Mouse (Mus musculus): ENCODE measurements around the gene St7. TPM values are rescaled to one million over a fixed set of nuclear protein-coding genes. Genes with fewer than 3 reads are reported as not detected.
A peak's percentile ranks its signal among the peaks of the same experiment; 100 is the strongest.

Gene St7
- polyA plus RNA-seq, 1 experiment from 2014 or later, result 54.5 TPM

DNA sequence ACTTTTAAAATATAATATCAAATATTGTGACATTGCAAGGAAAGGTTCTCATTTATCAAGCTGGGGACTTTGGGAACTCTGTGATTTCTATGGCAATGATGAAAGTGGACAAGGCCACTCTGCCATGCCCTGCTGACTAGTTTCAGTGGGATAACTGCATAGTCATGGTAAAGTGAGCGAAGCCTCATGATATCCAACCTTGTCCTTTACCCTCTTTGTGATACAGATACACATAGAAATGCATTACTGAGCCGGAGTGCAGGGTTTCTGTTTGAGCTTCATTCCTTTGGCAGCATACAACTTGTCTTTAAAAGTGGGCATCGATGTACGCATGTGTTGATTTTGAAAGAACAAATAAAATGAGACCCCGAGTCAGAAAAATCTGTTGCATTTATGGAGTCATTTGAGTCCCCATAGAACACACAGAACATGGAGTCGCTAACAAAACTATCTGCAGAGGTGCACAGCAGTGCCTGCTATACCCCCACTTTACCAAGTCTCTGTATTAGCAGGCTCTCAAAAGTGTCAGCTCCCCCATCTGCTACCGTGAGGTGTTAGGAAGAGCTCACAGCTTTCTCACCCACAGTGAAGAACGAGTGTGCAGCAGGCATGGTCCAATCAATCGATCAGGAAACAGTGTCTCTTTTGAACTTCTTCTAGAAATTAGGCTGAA, 77.4 kb downstream of the St7 start:
- Histone ChIP-seq H3K9ac (peak overlapping the region; percentile 20; the same call in 1 of the 2 replicates), H3K9me3 (ENCODE audit: control insufficient read depth, low read length) (no peaks in the 10 kb centered on the region), H3K4me2 (replicated peaks) (peak overlapping the region; percentile 30), H3K36me3 (replicated peaks; ENCODE audit: control insufficient read depth, insufficient read depth) (no peaks in the 10 kb centered on the region), H3K4me3 (replicated peaks; ENCODE audit: low read length) (no peak overlapping the region), H3K27me3 (ENCODE audit: control insufficient read depth, insufficient read depth, low read length) (no peaks in the 10 kb centered on the region), H3K27ac (no peak overlapping the region), H3K4me1 (replicated peaks; ENCODE audit: control insufficient read depth, insufficient read depth, low read length) (peaks cover 19% of the 10 kb centered on the region)
- no peak for ATAC-seq (ENCODE audit: low FRiP score)
- 74% methylated on average over 9 of the region's 9 CpGs for WGBS
- DNase-seq (ENCODE audit: low spot score), result no peak

GRCm38 (mm10) chr6:17770645-17771345, 78.1 kb downstream of the St7 start:
- DNase-seq (ENCODE audit: low spot score) (no peak), ATAC-seq (ENCODE audit: low FRiP score) (peak; percentile 64; the same call in 1 of the 2 replicates)
- no peak overlapping the region for H3K9ac ChIP-seq
- WGBS, result 27% methylated on average over 8 of the region's 8 CpGs
- H3K27ac ChIP-seq, result no peak overlapping the region
- H3K27me3 ChIP-seq (ENCODE audit: control insufficient read depth, insufficient read depth, low read length), result no peaks in the 10 kb centered on the region
- peaks cover 20% of the 10 kb centered on the region for H3K4me1 ChIP-seq (replicated peaks; ENCODE audit: control insufficient read depth, insufficient read depth, low read length)
- H3K36me3 ChIP-seq (replicated peaks; ENCODE audit: control insufficient read depth, insufficient read depth), result no peaks in the 10 kb centered on the region
- H3K4me2 ChIP-seq (replicated peaks), result peak overlapping the region; percentile 30
- no peak overlapping the region for H3K4me3 ChIP-seq (replicated peaks; ENCODE audit: low read length)
- no peaks in the 10 kb centered on the region for H3K9me3 ChIP-seq (ENCODE audit: control insufficient read depth, low read length)

GRCm38 (mm10) chr6:17771456-17771855, 78.7 kb downstream of the St7 start:
- DNase-seq (ENCODE audit: low spot score), result no peak
- H3K4me2 ChIP-seq (replicated peaks), result no peak overlapping the region
- H3K27ac ChIP-seq, result no peak overlapping the region
- ATAC-seq (ENCODE audit: low FRiP score), result no peak
- H3K4me1 ChIP-seq (replicated peaks; ENCODE audit: control insufficient read depth, insufficient read depth, low read length), result peaks cover 20% of the 10 kb centered on the region
- 77% methylated on average over 1 of the region's 1 CpGs for WGBS
- H3K4me3 ChIP-seq (replicated peaks; ENCODE audit: low read length), result no peak overlapping the region
- no peaks in the 10 kb centered on the region for H3K36me3 ChIP-seq (replicated peaks; ENCODE audit: control insufficient read depth, insufficient read depth)
- no peaks in the 10 kb centered on the region for H3K9me3 ChIP-seq (ENCODE audit: control insufficient read depth, low read length)
- H3K27me3 ChIP-seq (ENCODE audit: control insufficient read depth, insufficient read depth, low read length), result no peaks in the 10 kb centered on the region
- no peak overlapping the region for H3K9ac ChIP-seq

DNA sequence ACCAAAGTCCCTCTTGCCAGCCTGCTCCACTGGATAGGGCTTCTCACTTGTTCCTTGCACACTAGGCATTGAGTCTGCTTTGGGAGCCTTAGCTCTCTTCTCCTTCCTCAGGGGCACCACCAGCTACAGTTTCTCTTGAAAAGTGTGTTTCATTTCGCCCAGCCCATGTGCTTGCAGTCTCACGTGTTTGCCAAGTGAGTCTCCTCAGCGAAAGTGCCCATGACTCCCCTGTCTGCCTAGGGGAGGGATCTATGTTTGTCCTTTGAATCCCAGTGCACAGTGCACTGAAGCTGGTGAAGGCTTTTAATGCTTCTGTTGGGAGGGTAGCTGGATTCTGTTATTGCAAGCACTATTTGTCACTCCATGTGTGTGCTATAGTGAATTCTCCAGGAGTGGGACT, 79.8 kb downstream of the St7 start:
- DNase-seq (ENCODE audit: low spot score), result no peak
- no peaks in the 10 kb centered on the region for H3K36me3 ChIP-seq (replicated peaks; ENCODE audit: control insufficient read depth, insufficient read depth)

GRCm38 (mm10) chr6:17776041-17776440, 83.3 kb downstream of the St7 start:
- Histone ChIP-seq H3K36me3 (replicated peaks; ENCODE audit: control insufficient read depth, insufficient read depth) (no peaks in the 10 kb centered on the region), H3K4me2 (replicated peaks) (no peak overlapping the region), H3K9me3 (ENCODE audit: control insufficient read depth, low read length) (no peaks in the 10 kb centered on the region), H3K4me1 (replicated peaks; ENCODE audit: control insufficient read depth, insufficient read depth, low read length) (peaks cover 10% of the 10 kb centered on the region; the same call in 1 of the 2 replicates), H3K4me3 (replicated peaks; ENCODE audit: low read length) (no peak overlapping the region), H3K9ac (no peak overlapping the region), H3K27me3 (ENCODE audit: control insufficient read depth, insufficient read depth, low read length) (no peaks in the 10 kb centered on the region), H3K27ac (no peak overlapping the region)
- WGBS, result 68% methylated on average over 7 of the region's 7 CpGs
- no peak for ATAC-seq (ENCODE audit: low FRiP score)
- no peak for DNase-seq (ENCODE audit: low spot score)

More for the DNA sequence above, 79.8 kb downstream of the St7 start:
- ATAC-seq (ENCODE audit: low FRiP score), result no peak
- 81% methylated on average over 3 of the region's 3 CpGs for WGBS
- Histone ChIP-seq H3K4me1 (replicated peaks; ENCODE audit: control insufficient read depth, insufficient read depth, low read length) (peaks cover 20% of the 10 kb centered on the region), H3K4me2 (replicated peaks) (no peak overlapping the region), H3K27me3 (ENCODE audit: control insufficient read depth, insufficient read depth, low read length) (no peaks in the 10 kb centered on the region), H3K4me3 (replicated peaks; ENCODE audit: low read length) (no peak overlapping the region), H3K9ac (no peak overlapping the region), H3K9me3 (ENCODE audit: control insufficient read depth, low read length) (no peaks in the 10 kb centered on the region), H3K27ac (no peak overlapping the region)

DNA sequence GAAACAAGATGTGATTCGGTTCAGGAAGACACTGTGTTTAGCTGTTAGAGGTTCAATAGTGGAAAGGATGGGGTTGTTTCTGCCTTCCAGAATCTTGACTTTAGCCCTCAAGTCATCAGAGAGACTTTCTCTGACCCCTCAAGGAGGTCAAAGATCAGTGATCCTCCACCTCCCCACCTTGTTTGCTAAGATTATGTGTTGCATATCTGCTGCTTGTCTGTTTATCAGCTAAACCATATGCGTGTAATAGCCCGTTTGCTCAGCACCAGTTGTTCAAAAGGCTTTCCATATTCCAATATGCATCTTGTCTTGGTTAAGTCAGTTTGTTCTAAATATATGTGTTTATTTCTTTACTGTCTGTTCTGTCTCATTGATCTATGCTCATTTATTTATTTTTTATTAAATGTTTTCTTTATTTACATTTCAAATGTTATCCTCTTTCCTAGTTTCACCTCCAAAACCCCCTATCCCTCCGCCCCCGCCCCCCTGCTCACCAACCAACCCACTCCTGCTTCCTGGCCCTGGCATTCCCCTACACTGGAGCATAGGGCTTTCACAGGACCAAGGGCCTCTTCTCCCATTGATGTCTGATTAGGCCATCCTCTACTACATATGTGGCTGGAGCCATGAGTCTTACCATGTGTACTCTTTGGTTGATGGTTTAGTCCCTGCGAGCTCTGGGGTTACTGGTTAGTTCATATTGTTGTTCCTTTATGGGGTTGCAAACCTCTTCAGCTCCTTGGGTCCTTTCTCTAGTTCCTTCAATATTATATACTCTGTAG, 84.5 kb downstream of the St7 start:
- Histone ChIP-seq H3K4me2 (replicated peaks) (no peak overlapping the region), H3K36me3 (replicated peaks; ENCODE audit: control insufficient read depth, insufficient read depth) (no peaks in the 10 kb centered on the region), H3K4me1 (replicated peaks; ENCODE audit: control insufficient read depth, insufficient read depth, low read length) (0 out of 2 replicates have a peak, but pooled peaks cover 10% of the 10 kb centered on the region), H3K9ac (no peak overlapping the region), H3K9me3 (ENCODE audit: control insufficient read depth, low read length) (no peaks in the 10 kb centered on the region), H3K4me3 (replicated peaks; ENCODE audit: low read length) (no peak overlapping the region), H3K27ac (no peak overlapping the region), H3K27me3 (ENCODE audit: control insufficient read depth, insufficient read depth, low read length) (no peaks in the 10 kb centered on the region)
- ATAC-seq (ENCODE audit: low FRiP score) (no peak), DNase-seq (ENCODE audit: low spot score) (no peak)
- 96% methylated on average over 6 of the region's 6 CpGs for whole genome bisulfite sequencing

DNA sequence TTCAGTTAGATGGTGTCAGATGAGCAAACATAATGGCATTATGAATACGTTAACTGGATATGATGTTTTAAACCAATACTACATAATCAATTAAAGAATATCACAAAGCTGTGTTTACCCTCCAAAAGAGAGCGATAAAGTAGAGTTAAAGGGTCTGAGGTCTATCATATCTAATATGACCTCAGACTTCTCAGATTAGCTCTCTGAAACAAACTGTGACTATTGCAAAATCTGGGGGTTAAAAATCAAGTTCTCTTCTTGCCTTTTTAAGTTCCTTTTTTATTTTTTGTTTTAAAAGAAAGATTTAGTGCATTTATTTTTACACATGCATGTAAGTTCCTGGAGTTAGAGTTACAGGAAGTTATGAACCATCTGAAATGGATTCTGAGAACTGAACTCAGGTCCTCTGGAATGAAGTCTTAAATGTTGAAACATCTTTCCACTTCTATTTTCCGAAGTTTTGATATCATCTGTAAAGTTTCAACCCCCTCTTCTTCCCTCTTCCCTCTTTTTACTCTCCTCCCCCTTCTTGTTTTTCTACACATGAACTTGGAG, 86.0 kb downstream of the St7 start:
- 96% methylated on average over 3 of the region's 3 CpGs for WGBS
- no peak for ATAC-seq (ENCODE audit: low FRiP score)
- H3K4me3 ChIP-seq (replicated peaks; ENCODE audit: low read length), result no peak overlapping the region
- no peak for DNase-seq (ENCODE audit: low spot score)
- H3K4me1 ChIP-seq (replicated peaks; ENCODE audit: control insufficient read depth, insufficient read depth, low read length), result peaks cover 8% of the 10 kb centered on the region; the same call in 1 of the 2 replicates
- no peak overlapping the region for H3K4me2 ChIP-seq (replicated peaks)
- H3K36me3 ChIP-seq (replicated peaks; ENCODE audit: control insufficient read depth, insufficient read depth), result no peaks in the 10 kb centered on the region
- no peak overlapping the region for H3K27ac ChIP-seq
- H3K27me3 ChIP-seq (ENCODE audit: control insufficient read depth, insufficient read depth, low read length), result no peaks in the 10 kb centered on the region
- no peak overlapping the region for H3K9ac ChIP-seq
- H3K9me3 ChIP-seq (ENCODE audit: control insufficient read depth, low read length), result no peaks in the 10 kb centered on the region

DNA sequence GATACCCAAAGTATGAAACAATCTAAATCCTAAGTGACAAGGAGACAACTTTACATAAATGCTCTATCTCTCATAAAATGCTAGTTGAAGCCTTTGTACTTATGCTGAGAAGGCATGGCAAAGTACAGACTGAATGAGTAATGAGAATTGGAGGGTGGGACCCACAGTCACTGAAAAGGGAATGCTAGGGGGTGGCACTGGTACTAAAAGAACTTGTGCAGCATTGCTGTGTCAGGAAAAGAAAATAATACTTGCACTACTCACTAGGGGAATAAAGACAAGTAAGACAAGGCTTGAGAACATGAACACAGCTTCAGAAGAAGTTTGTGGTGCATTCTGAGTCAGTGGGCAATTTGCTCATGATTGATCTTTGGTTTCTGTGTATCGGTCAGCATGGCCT, 90.8 kb downstream of the St7 start:
- DNase-seq (ENCODE audit: low spot score) (no peak), ATAC-seq (ENCODE audit: low FRiP score) (no peak)
- Histone ChIP-seq H3K27me3 (ENCODE audit: control insufficient read depth, insufficient read depth, low read length) (no peaks in the 10 kb centered on the region), H3K9ac (no peak overlapping the region), H3K9me3 (ENCODE audit: control insufficient read depth, low read length) (no peaks in the 10 kb centered on the region), H3K27ac (no peak overlapping the region), H3K4me1 (replicated peaks; ENCODE audit: control insufficient read depth, insufficient read depth, low read length) (peaks cover 4% of the 10 kb centered on the region; the same call in 1 of the 2 replicates), H3K4me3 (replicated peaks; ENCODE audit: low read length) (no peak overlapping the region), H3K36me3 (replicated peaks; ENCODE audit: control insufficient read depth, insufficient read depth) (no peaks in the 10 kb centered on the region), H3K4me2 (replicated peaks) (no peak overlapping the region)
- 79% methylated on average over 1 of the region's 1 CpGs for WGBS

DNA sequence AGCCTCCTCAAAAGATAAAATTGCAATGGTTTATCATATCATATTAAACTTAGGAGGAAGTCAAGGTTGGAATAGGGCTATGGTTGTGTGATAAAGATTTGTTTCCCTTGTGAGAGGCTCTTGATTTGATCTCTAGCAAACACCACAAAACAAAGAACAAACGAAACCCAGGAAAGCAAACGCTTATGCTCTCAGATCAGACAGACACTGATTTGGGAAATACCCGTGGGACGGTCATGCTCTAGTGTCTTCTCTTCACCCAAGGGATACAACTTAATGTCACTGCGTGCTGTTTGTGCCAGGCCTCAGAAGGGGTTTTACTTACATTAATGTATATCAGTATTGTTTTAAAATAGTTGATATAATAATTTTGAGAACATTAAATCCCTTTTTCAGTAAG, 91.8 kb downstream of the St7 start:
- Histone ChIP-seq H3K27ac (no peak overlapping the region), H3K9ac (no peak overlapping the region), H3K36me3 (replicated peaks; ENCODE audit: control insufficient read depth, insufficient read depth) (no peaks in the 10 kb centered on the region), H3K9me3 (ENCODE audit: control insufficient read depth, low read length) (no peaks in the 10 kb centered on the region), H3K27me3 (ENCODE audit: control insufficient read depth, insufficient read depth, low read length) (no peaks in the 10 kb centered on the region), H3K4me2 (replicated peaks) (no peak overlapping the region), H3K4me1 (replicated peaks; ENCODE audit: control insufficient read depth, insufficient read depth, low read length) (peaks cover 4% of the 10 kb centered on the region; the same call in 1 of the 2 replicates), H3K4me3 (replicated peaks; ENCODE audit: low read length) (no peak overlapping the region)
- ATAC-seq (ENCODE audit: low FRiP score) (no peak), DNase-seq (ENCODE audit: low spot score) (no peak)
- 76% methylated on average over 5 of the region's 5 CpGs for WGBS

Measured in hindbrain, embryonic 14.5 days (tissue).